Mouse (Mus musculus) cerebellum, adult 2 months (tissue): ENCODE measurements around the gene Scn9a. TPM values are rescaled to one million over a fixed set of nuclear protein-coding genes. Genes with fewer than 3 reads are reported as not detected.
A peak's percentile ranks its signal among the peaks of the same experiment; 100 is the strongest.

Experiments used
- DNase-seq, 2 experiments: peaks; one replicate each; pipeline ENCODE4 v3.0.0; 2021
- H3K27ac ChIP-seq: fragments of 200-500 bp; 2 replicates; pipeline ENCODE4 v1.5.1; 2012; ENCODE audit warnings: low read length, control low read depth, inconsistent platforms; ENCODE audit not compliant: insufficient read depth
- H3K27me3 ChIP-seq: fragments of 200-500 bp; 2 replicates; pipeline ENCODE4 v1.6.1; 2012; ENCODE audit warnings: inconsistent platforms, mild to moderate bottlenecking, low read length, moderate library complexity; ENCODE audit not compliant: control insufficient read depth, insufficient read depth
- H3K4me1 ChIP-seq: fragments of 200-500 bp; 2 replicates; pipeline ENCODE4 v1.6.1; 2011; ENCODE audit warnings: low read length; ENCODE audit not compliant: control insufficient read depth, insufficient read depth
- H3K4me3 ChIP-seq: fragments of 200-500 bp; replicated peaks from 2 replicates; pipeline ENCODE3; 2011; ENCODE audit warnings: mild to moderate bottlenecking, low read depth, low read length, control low read depth; ENCODE audit not compliant: insufficient read depth
- CTCF ChIP-seq: fragments of 200-500 bp; IDR thresholded peaks from 2 replicates; pipeline ENCODE4 v1.5.1; 2011; ENCODE audit warnings: low read depth, mild to moderate bottlenecking, control low read depth, low read length, moderate library complexity, borderline replicate concordance; ENCODE audit not compliant: insufficient read depth
- POLR2A ChIP-seq: fragments of 200-500 bp; IDR thresholded peaks from 2 replicates; pipeline ENCODE4 v1.6.1; 2011; ENCODE audit warnings: low read length, control low read depth, borderline replicate concordance; ENCODE audit not compliant: insufficient read depth
- WGBS: fragments of 180-500 bp; shearing (Covaris S2); methylation state at CpG from one replicate; pipeline ENCODE4 v1.1.7; 2018; 5-methylcytosine and 5-hydroxymethylcytosine counted together
- polyA plus RNA-seq: library from polyadenylated mRNA; depleted of rRNA; stranded (reverse); fragments of >200 nt; gene quantifications from 2 replicates; pipeline ENCODE4 v1.2.3, GENCODE M21; 2012

Scn9a gene
- polyA plus RNA-seq, 1 experiment, result 0.72 TPM

DNA sequence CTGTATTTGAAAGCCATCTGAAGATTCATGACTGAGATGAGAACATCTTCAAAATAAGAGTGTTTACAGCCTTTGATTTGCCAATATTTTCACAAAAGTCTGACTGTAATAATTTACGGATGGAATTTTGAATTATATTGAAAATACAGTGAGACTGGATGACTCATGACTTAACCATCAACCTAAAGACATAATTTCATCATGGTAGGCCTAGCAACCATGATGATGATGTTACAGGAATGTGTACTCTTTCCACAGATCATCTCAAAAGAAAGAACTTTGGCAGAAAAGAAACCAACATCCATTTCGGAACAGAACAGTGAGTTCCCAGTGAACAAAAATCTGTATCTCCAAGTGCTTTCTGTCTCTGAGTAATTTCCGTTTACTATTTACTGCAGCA, 132.6 kb downstream of the Scn9a start:
- Histone ChIP-seq H3K4me3 (no peak overlapping the region), H3K4me1 (no peaks in the 10 kb centered on the region), H3K27ac (no peak overlapping the region), H3K27me3 (no peaks in the 10 kb centered on the region)
- TF ChIP-seq POLR2A, result no peak
- no peak for TF ChIP-seq CTCF
- 84% methylated on average over 3 of the region's 3 CpGs for WGBS
- DNase-seq, result no peak

DNA sequence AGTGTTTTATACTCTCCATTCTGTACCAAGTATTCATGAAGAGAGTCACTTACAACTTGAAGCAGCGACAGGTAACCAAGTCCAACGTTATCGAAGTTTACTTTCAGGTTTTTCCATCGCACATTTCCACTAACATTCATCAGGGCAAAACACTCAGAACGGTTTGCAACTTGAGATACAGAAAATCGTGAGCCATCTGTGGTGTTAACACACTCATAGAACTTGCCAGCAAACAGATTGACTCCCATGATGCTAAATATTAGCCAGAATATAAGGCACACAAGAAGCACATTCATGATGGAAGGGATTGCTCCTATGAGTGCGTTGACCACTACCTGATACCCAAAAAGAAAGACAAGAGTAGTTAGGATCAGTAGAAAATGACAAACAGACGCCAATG, 140.2 kb downstream of the Scn9a start:
- no peaks in the 10 kb centered on the region for H3K27me3 ChIP-seq
- no peaks in the 10 kb centered on the region for H3K4me1 ChIP-seq
- H3K27ac ChIP-seq, result no peak overlapping the region
- 81% methylated on average over 8 of the region's 8 CpGs for WGBS
- TF ChIP-seq POLR2A (no peak), CTCF (no peak)
- no peak for DNase-seq
- H3K4me3 ChIP-seq, result no peak overlapping the region

DNA sequence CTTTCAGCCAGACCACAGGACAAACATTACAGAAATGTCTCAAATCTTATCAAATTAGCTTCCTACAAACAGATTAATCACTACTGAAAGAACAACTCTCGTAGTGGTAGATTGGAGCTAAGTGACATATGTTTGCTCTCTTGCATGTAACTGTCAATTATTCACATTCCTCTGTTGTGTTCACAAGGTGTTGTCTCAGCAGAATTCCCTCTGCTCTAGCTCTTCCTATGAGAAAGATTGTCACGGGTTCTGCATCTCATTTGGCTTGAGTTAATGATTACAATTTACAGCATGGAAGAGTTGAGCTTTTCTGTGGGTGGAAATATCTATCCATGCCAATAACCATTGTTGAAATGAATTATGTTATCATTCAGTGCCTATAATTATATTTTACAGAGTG, 156.4 kb downstream of the Scn9a start:
- H3K4me1 ChIP-seq, result no peaks in the 10 kb centered on the region
- no peaks in the 10 kb centered on the region for H3K27me3 ChIP-seq
- 57% methylated on average over 2 of the region's 2 CpGs for WGBS
- H3K27ac ChIP-seq, result no peak overlapping the region
- TF ChIP-seq CTCF (no peak), POLR2A (no peak)
- H3K4me3 ChIP-seq, result no peak overlapping the region
- DNase-seq, result no peak

DNA sequence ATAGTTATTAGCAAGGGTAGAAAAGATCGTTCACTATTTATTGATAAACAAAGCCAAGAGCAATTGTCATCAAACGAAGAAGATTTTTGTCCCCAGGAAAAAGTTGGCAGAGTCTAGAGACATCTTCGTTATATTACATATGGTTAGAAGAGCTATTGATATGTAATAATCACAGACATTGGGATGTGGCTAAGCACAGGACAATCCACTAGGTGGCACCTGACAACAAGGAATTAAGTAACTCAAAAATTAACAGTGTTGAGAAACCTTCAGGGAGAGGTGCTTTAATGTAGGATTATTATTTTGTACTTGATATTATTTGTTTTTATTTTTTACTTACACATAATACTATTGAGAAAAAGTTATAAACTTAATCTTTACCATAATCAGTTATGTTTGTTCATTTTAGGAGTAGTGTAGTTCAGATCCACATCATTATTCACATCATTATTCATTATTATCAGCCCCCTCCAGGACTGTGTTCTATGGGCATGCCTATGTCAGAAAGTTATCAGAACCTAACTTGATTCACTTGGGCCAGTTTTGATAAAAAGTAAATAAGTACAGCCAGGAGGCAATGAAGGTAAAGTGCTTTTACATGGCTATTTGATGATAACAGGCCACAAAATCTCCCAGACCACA, 161.5 kb downstream of the Scn9a start:
- 45% methylated on average over 3 of the region's 3 CpGs for WGBS
- peak in 1 of 2 experiments; percentile 14 for DNase-seq
- Histone ChIP-seq H3K4me1 (no peaks in the 10 kb centered on the region), H3K27me3 (no peaks in the 10 kb centered on the region), H3K27ac (no peak overlapping the region), H3K4me3 (no peak overlapping the region)
- TF ChIP-seq POLR2A, result no peak
- no peak; the same call in none of the 2 replicates for TF ChIP-seq CTCF

DNA sequence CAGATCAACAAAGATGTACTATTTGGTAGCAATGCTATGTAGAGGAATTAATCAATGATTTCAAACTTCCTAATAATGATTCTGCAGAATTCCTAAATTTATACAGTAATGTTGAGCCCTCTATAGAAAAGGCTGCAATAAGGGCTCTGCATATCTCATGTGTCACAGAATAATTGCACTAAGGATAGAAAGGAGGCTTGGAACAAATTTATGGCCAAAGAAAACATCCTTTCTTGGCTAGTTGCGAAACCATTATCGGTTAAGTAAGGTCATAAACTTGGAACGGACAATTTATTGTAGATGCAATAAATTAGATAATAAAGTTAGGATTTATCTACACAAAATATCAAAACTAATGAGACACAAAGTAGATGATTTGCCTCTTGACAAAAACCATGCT, 169.3 kb downstream of the Scn9a start:
- DNase-seq, result no peak

DNA sequence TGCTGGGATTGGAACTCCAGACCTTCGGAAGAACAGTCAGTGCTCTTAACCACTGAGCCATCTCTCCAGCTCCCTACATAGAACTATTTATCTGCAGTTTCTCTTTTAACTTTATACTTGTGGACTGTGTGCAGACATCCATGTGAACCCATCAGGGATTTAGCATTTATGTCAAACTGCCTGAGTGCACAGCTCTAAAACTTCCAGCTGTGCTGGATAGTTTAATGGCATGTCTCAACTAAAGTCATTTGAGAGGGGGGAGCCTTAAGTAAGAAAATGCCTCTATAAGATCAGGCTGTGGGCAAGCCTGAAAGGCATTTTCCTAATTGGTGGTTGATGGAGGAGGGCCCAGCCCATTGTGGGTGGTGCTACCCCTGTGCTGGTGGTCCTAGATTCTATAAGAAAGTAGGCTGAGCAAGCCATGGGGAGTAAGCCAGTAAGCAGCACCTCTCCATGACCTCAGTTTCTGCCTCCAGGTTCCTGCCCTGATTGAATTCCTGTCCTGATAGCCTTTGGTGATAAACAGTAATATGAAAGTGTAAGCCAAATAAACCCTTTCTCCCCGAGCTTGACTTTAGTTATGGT, 169.8 kb downstream of the Scn9a start:
- DNase-seq, result no peak
- H3K4me1 ChIP-seq, result no peaks in the 10 kb centered on the region; the same call in 1 of the 2 replicates
- no peak overlapping the region for H3K27ac ChIP-seq
- TF ChIP-seq POLR2A (no peak), CTCF (no peak)
- no peak overlapping the region for H3K4me3 ChIP-seq
- WGBS, result 92% methylated on average over 2 of the region's 2 CpGs
- no peaks in the 10 kb centered on the region for H3K27me3 ChIP-seq

More for the DNA sequence above, 169.3 kb downstream of the Scn9a start:
- no peak for TF ChIP-seq CTCF
- TF ChIP-seq POLR2A, result no peak
- Histone ChIP-seq H3K4me3 (no peak overlapping the region), H3K4me1 (no peaks in the 10 kb centered on the region; the same call in 1 of the 2 replicates), H3K27me3 (no peaks in the 10 kb centered on the region), H3K27ac (no peak overlapping the region)
- WGBS, result 96% methylated on average over 3 of the region's 3 CpGs

DNA sequence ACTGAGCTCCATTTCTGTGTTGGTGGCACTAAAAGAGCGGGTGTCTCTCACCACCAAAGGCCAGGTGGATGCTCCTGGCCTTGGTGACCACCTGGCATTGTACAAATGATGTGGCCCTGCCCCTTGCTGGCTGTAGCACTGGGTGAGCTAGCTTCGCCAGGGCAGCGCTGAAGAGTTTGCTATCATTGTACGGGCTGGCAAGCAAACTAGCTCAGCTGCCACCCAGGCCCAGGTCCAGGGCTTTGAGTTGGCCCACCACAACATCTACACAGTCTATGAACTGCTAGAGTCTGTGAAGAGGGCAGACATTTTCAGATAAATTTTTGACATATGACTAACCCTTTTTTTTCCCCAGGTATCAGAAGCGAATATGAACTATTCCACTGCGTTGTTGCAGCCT, 170.8 kb downstream of the Scn9a start:
- Histone ChIP-seq H3K4me1 (no peaks in the 10 kb centered on the region; the same call in 1 of the 2 replicates), H3K27me3 (no peaks in the 10 kb centered on the region), H3K27ac (no peak overlapping the region), H3K4me3 (no peak overlapping the region)
- WGBS, result 42% methylated on average over 6 of the region's 6 CpGs
- DNase-seq, result no peak
- no peak for TF ChIP-seq POLR2A
- TF ChIP-seq CTCF, result no peak

DNA sequence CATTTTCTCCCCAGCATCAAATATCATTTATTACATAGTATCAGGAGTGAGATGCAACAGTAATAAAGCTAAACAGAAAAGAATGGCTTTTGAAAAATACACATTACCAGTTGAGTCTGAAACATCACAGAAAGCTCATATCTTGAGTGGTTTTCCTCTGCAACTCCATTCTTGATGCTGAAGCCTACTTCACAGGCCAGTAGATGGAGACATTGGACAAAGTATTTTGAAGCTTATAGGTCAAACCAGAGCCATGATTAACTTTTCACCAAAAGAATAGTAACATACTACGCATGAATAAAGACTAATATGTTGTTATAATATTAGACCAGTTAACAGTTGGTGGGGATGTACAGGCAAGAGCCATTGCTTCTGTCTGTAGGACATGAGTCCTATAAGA, 172.3 kb downstream of the Scn9a start:
- TF ChIP-seq CTCF (no peak), POLR2A (no peak)
- Histone ChIP-seq H3K27me3 (no peaks in the 10 kb centered on the region), H3K4me3 (no peak overlapping the region), H3K4me1 (no peaks in the 10 kb centered on the region; the same call in 1 of the 2 replicates), H3K27ac (no peak overlapping the region)
- 95% methylated on average over 1 of the region's 1 CpGs for WGBS
- DNase-seq, result no peak
